In the genomic region with DNA sequence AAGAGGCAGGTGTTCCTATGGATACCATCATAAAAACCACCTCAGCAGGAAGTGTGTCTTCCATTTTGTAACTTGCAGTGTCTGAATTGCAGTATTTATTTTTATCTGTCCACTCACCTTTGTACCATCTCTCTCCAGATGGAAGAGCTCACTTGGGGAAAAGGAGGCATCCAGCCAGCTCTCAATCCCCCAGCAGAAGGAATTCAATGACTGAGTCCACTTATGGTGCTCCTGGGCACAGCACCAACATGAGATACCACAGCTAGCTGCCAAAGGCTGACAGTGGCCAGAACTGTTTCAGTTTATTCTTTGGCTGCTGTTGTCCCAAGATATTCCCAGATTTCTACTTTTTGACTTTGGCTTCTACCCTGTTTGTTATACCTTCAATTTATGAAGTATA, we compare ENCODE assay signal across 15 mouse cellular contexts.
A peak's percentile ranks its signal among the peaks of the same experiment; 100 is the strongest.
DNase-seq lines count a peak whose midpoint lies in the region; ATAC-seq and TF ChIP-seq lines count a peak whose summit lies in the region.
"Had no signal": no experiment of that assay in that cellular context is flagged by ENCODE, and none has a peak within 500 bp of the region (broad histone marks: within the 10 kb centered on the region; RNA-seq: fewer than 3 reads in every experiment).

No protein-coding gene starts in this region.

- no peaks in the 10 kb centered on the region for H3K9me3 ChIP-seq in forebrain, embryonic 14.5 days (replicated peaks; ENCODE audit: control insufficient read depth, low read length)
- no peaks in the 10 kb centered on the region for H3K9me3 ChIP-seq in forebrain, embryonic 12.5 days
- H3K9me3 ChIP-seq in lung, postnatal 0 days (ENCODE audit: low read length): no peaks in the 10 kb centered on the region
- H3K9me3 ChIP-seq: hindbrain, embryonic 10.5 days; limb, embryonic 15.5 days had no signal

- ATAC-seq in forebrain, embryonic 14.5 days: no peak
- no peak for ATAC-seq in forebrain, embryonic 12.5 days (ENCODE audit: low FRiP score)
- ATAC-seq in lung, postnatal 0 days: no peak

- H3K27me3 ChIP-seq in forebrain, embryonic 14.5 days (replicated peaks; ENCODE audit: control insufficient read depth, insufficient read depth, low read length): no peaks in the 10 kb centered on the region
- H3K27me3 ChIP-seq in forebrain, embryonic 12.5 days: peaks cover 2% of the 10 kb centered on the region; the same call in 1 of the 2 replicates
- no peaks in the 10 kb centered on the region for H3K27me3 ChIP-seq in lung, postnatal 0 days (replicated peaks; ENCODE audit: insufficient read depth, low read length)

- no peak overlapping the region for H3K9ac ChIP-seq in forebrain, embryonic 14.5 days (ENCODE audit: low read length)
- no peak overlapping the region for H3K9ac ChIP-seq in forebrain, embryonic 12.5 days
- H3K9ac ChIP-seq in lung, postnatal 0 days (replicated peaks; ENCODE audit: low read depth): no peak overlapping the region
- H3K9ac ChIP-seq: limb, embryonic 15.5 days; lung, embryonic 14.5 days had no signal

- no peak for TF ChIP-seq CTCF in lung, postnatal 0 days (IDR thresholded peaks at IDR 0.05)

- H3K4me1 ChIP-seq in forebrain, embryonic 14.5 days (ENCODE audit: control insufficient read depth, insufficient read depth, low read length): no peaks in the 10 kb centered on the region
- no peaks in the 10 kb centered on the region for H3K4me1 ChIP-seq in forebrain, embryonic 12.5 days
- H3K4me1 ChIP-seq in lung, postnatal 0 days (ENCODE audit: insufficient read depth, low read depth, low read length): no peaks in the 10 kb centered on the region
- H3K4me1 ChIP-seq: hindbrain, embryonic 10.5 days; limb, embryonic 15.5 days had no signal

- no peak for TF ChIP-seq EP300 in lung, postnatal 0 days (IDR thresholded peaks at IDR 0.05)

- DNase-seq in forebrain, embryonic 14.5 days (ENCODE audit: low spot score): peak; percentile 1
- peak; percentile 7 for DNase-seq in lung, postnatal 36 days
- no peak for DNase-seq in lung, postnatal 0 days (ENCODE audit: low spot score)
- DNase-seq in cerebellum, adult 9-11 months: peak; percentile 78
- peak; percentile 38 for DNase-seq in heart, postnatal 4 days
- no peak for DNase-seq in urinary bladder, adult 18-20 months (ENCODE audit: low spot score in 2 of 2)
- DNase-seq in frontal cortex, postnatal 25 days (ENCODE audit: low spot score in 2 of 2): no peak
- DNase-seq: kidney, adult 18-20 months; kidney, postnatal 4 days; lung, embryonic 14.5 days; spleen, adult 18-20 months had no signal

- H3K4me3 ChIP-seq in forebrain, embryonic 14.5 days (ENCODE audit: low read depth, low read length): no peak overlapping the region
- H3K4me3 ChIP-seq in forebrain, embryonic 12.5 days (replicated peaks): no peak overlapping the region
- H3K4me3 ChIP-seq in lung, postnatal 0 days (ENCODE audit: low read depth, low read length): no peak overlapping the region
- H3K4me3 ChIP-seq: hindbrain, embryonic 10.5 days; limb, embryonic 15.5 days had no signal

- H3K4me2 ChIP-seq in forebrain, embryonic 14.5 days (ENCODE audit: low read length): no peak overlapping the region
- H3K4me2 ChIP-seq in forebrain, embryonic 12.5 days: no peak overlapping the region
- no peak overlapping the region for H3K4me2 ChIP-seq in lung, postnatal 0 days (replicated peaks; ENCODE audit: low read depth, low read length)
- H3K4me2 ChIP-seq: limb, embryonic 15.5 days; lung, embryonic 14.5 days; midbrain, embryonic 11.5 days had no signal

- H3K27ac ChIP-seq in forebrain, embryonic 14.5 days (ENCODE audit: low read depth, low read length): no peak overlapping the region
- no peak overlapping the region for H3K27ac ChIP-seq in forebrain, embryonic 12.5 days
- no peak overlapping the region for H3K27ac ChIP-seq in lung, postnatal 0 days (ENCODE audit: low read length)
- H3K27ac ChIP-seq: hindbrain, embryonic 10.5 days; limb, embryonic 15.5 days had no signal

- H3K36me3 ChIP-seq in forebrain, embryonic 14.5 days (ENCODE audit: control insufficient read depth, insufficient read depth, low read length): no peaks in the 10 kb centered on the region
- H3K36me3 ChIP-seq in forebrain, embryonic 12.5 days (replicated peaks): no peaks in the 10 kb centered on the region
- no peaks in the 10 kb centered on the region for H3K36me3 ChIP-seq in lung, postnatal 0 days (ENCODE audit: insufficient read depth, low read length)
- H3K36me3 ChIP-seq: hindbrain, embryonic 10.5 days; limb, embryonic 15.5 days had no signal

Comparison
In these comparisons a context has a peak if more than half of its experiments do, and no peak if none do; other contexts are left out.
1. DNase-seq: peak in forebrain, embryonic 14.5 days (single experiment), lung, postnatal 36 days (single experiment), cerebellum, adult 9-11 months (single experiment) and heart, postnatal 4 days (single experiment); none in lung, postnatal 0 days (single experiment), urinary bladder, adult 18-20 months (0 of 2) and frontal cortex, postnatal 25 days (0 of 2).